Mouse (Mus musculus) olfactory bulb, adult 2 months (tissue): ENCODE results near the gene E130114P18Rik.

Experiments
- CTCF ChIP-seq: fragments of 200-500 bp; IDR thresholded peaks from 2 replicates; pipeline ENCODE4 v1.5.1; 2012; ENCODE audit warnings: low read depth, mild to moderate bottlenecking, low read length, moderate library complexity; ENCODE audit not compliant: insufficient read depth
- POLR2A ChIP-seq: fragments of 200-500 bp; IDR thresholded peaks from 2 replicates; pipeline ENCODE4 v1.6.1; 2012; ENCODE audit warnings: mild to moderate bottlenecking, low read depth, low read length, moderate library complexity; ENCODE audit not compliant: insufficient read depth

- no peak for TF ChIP-seq CTCF
- TF ChIP-seq POLR2A, result no peak
These were observed 169.7 kb downstream of the E130114P18Rik start for GRCm38 (mm10) chr4:97608134-97608533.
